13 mouse cellular contexts compared by ENCODE assay signal in the genomic region with DNA sequence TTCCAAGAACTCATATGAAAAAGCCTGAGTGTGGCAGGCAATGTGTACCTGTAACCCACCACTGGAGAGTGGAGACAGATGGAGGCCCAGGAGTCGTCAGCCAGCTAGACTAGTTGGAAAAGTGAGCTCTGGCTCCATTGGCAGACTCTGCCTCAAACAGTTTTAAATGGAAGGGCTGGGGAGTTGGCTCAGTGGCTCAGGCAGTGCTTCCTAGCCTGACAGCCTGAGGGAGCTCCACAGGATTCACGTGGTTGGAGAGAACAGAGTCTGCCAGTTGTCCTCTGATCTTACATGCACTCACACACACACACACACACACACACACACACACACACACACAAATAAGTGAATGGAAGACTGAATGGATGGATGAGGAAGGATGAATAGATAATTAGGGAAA. TPM values are rescaled to one million over a fixed set of nuclear protein-coding genes. Genes with fewer than 3 reads are reported as not detected.
A peak's percentile ranks its signal among the peaks of the same experiment; 100 is the strongest.
DNase-seq lines count a peak whose midpoint lies in the region; ATAC-seq and TF ChIP-seq lines count a peak whose summit lies in the region.
"Had no signal": no experiment of that assay in that cellular context is flagged by ENCODE, and none has a peak within 500 bp of the region (broad histone marks: within the 10 kb centered on the region; RNA-seq: fewer than 3 reads in every experiment).

No protein-coding gene starts in this region.

- 0 out of 2 replicates have a peak overlapping the region, but pooled peaks have one; percentile 21 for H3K9ac ChIP-seq in heart, embryonic 14.5 days (ENCODE audit: low read length)
- H3K9ac ChIP-seq in forebrain, embryonic 16.5 days (replicated peaks; ENCODE audit: low read depth, low read length), result no peak overlapping the region
- H3K9ac ChIP-seq: limb, embryonic 13.5 days had no signal

- no peak for TF ChIP-seq POLR2A in cerebellum, adult 2 months (IDR thresholded peaks at IDR 0.05; ENCODE audit: borderline replicate concordance, insufficient read depth, low read length)

- H3K4me3 ChIP-seq in cerebellum, adult 2 months (replicated peaks; ENCODE audit: insufficient read depth, low read depth, low read length), result no peak overlapping the region
- H3K4me3 ChIP-seq in heart, embryonic 14.5 days (ENCODE audit: control insufficient read depth in 1 of 2, insufficient read depth in 1 of 2, low read depth in 1 of 2, low read length in 2 of 2), result no peak overlapping the region
- no peak overlapping the region for H3K4me3 ChIP-seq in layer of hippocampus, adult 2 months
- no peak overlapping the region for H3K4me3 ChIP-seq in forebrain, embryonic 16.5 days (replicated peaks; ENCODE audit: low read length)
- H3K4me3 ChIP-seq: limb, embryonic 13.5 days had no signal

- no peak for ATAC-seq in heart, embryonic 14.5 days (ENCODE audit: insufficient number of reproducible peaks, insufficient read depth, low FRiP score, low read depth)
- ATAC-seq in forebrain, embryonic 16.5 days, result peak; percentile 67
- ATAC-seq: activated CD4-positive, CD25-positive, alpha-beta regulatory T cell, adult 4 months had no signal

- peaks cover 30% of the 10 kb centered on the region for H3K36me3 ChIP-seq in heart, embryonic 14.5 days (ENCODE audit: control insufficient read depth, insufficient read depth, low read length)
- no peaks in the 10 kb centered on the region for H3K36me3 ChIP-seq in forebrain, embryonic 16.5 days (ENCODE audit: control insufficient read depth, insufficient read depth)
- H3K36me3 ChIP-seq: limb, embryonic 13.5 days had no signal

- WGBS in cerebellum, adult 2 months, result 4% methylated on average over 2 of the region's 2 CpGs
- WGBS in heart, embryonic 14.5 days, result 16% methylated on average over 2 of the region's 2 CpGs
- 2% methylated on average over 2 of the region's 2 CpGs for WGBS in forebrain, embryonic 16.5 days

- peak; percentile 18; the same call in 1 of the 2 replicates for TF ChIP-seq CTCF in cerebellum, adult 2 months (IDR thresholded peaks at IDR 0.05; ENCODE audit: borderline replicate concordance, insufficient read depth, low read depth, low read length)
- peak; percentile 53 for TF ChIP-seq CTCF in layer of hippocampus, adult 2 months (conservative IDR thresholded peaks at IDR 0.05)

- no peaks in the 10 kb centered on the region for H3K9me3 ChIP-seq in heart, embryonic 14.5 days (ENCODE audit: control insufficient read depth, low read length)
- H3K9me3 ChIP-seq in forebrain, embryonic 16.5 days (ENCODE audit: control insufficient read depth, low read length), result no peaks in the 10 kb centered on the region
- H3K9me3 ChIP-seq: limb, embryonic 13.5 days had no signal

- no peak overlapping the region for H3K27ac ChIP-seq in cerebellum, adult 2 months (ENCODE audit: insufficient read depth, low read length)
- H3K27ac ChIP-seq in heart, embryonic 14.5 days (replicated peaks in 1 of 2; ENCODE audit: control insufficient read depth in 1 of 2, insufficient read depth in 1 of 2, low read depth in 2 of 2, low read length in 2 of 2), result peak overlapping the region in 1 of 2 experiments; percentile 55; a peak in 3 of 4 replicates
- H3K27ac ChIP-seq in layer of hippocampus, adult 2 months, result peak overlapping the region; percentile 28; the same call in 1 of the 2 replicates
- H3K27ac ChIP-seq in forebrain, embryonic 16.5 days (ENCODE audit: low read length), result peak overlapping the region; percentile 24; the same call in 1 of the 2 replicates
- H3K27ac ChIP-seq: limb, embryonic 13.5 days; macrophage had no signal

- DNase-seq in cerebellum, adult 2 months, result peak in 1 of 2 experiments; percentile 48
- DNase-seq in cerebellum, adult 11-12 months, result no peak
- DNase-seq in heart, adult 11 months, result no peak
- DNase-seq in layer of hippocampus, adult 2 months (ENCODE audit: low spot score in 2 of 2), result no peak
- no peak for DNase-seq in layer of hippocampus, postnatal 36 days
- DNase-seq in retina, postnatal 1 day, result no peak
- DNase-seq: spleen, adult 18-20 months had no signal

- peaks cover 37% of the 10 kb centered on the region for H3K4me1 ChIP-seq in cerebellum, adult 2 months (ENCODE audit: control insufficient read depth, insufficient read depth, low read length)
- H3K4me1 ChIP-seq in heart, embryonic 14.5 days (ENCODE audit: control insufficient read depth in 2 of 2, insufficient read depth in 2 of 2, low read length in 2 of 2), result peaks cover 46 to 79% of the 10 kb centered on the region in 2 experiments
- H3K4me1 ChIP-seq in forebrain, embryonic 16.5 days (replicated peaks; ENCODE audit: control insufficient read depth, insufficient read depth, low read length), result peaks cover 33% of the 10 kb centered on the region

- peak overlapping the region; percentile 31; the same call in 1 of the 2 replicates for H3K4me2 ChIP-seq in heart, embryonic 14.5 days (ENCODE audit: low read length)
- no peak overlapping the region for H3K4me2 ChIP-seq in forebrain, embryonic 16.5 days (ENCODE audit: low read length)
- H3K4me2 ChIP-seq: limb, embryonic 13.5 days had no signal

- H3K27me3 ChIP-seq in cerebellum, adult 2 months (ENCODE audit: control insufficient read depth, insufficient read depth, low read length), result no peaks in the 10 kb centered on the region
- no peaks in the 10 kb centered on the region for H3K27me3 ChIP-seq in heart, embryonic 14.5 days (ENCODE audit: control insufficient read depth, insufficient read depth, low read length)
- no peaks in the 10 kb centered on the region for H3K27me3 ChIP-seq in forebrain, embryonic 16.5 days (replicated peaks; ENCODE audit: control insufficient read depth, insufficient read depth, low read length)
- H3K27me3 ChIP-seq: limb, embryonic 13.5 days had no signal

RNA-seq across cellular contexts. Expression of gene Gm10277, which starts 18.7 kb away (rescaled TPM):
- polyA plus RNA-seq in cerebellum, adult 2 months (2012; rRNA removed), result not detected in 2 replicates
- polyA plus RNA-seq in heart, embryonic 14.5 days (2014; fragmentation: Nextera tagmentation; extraction: Ambion mirVana), result 0.84 and 1.1 TPM in 2 replicates
- not detected for total RNA-seq in layer of hippocampus, adult 2 months (2021)
- not detected for total RNA-seq in layer of hippocampus, postnatal 36 days (2021)
- polyA plus RNA-seq in forebrain, embryonic 16.5 days (2015; fragmentation: Nextera tagmentation; extraction: Ambion mirVana), result 0.99 and 3.3 TPM in 2 replicates
- total RNA-seq: layer of hippocampus, postnatal 14 days had no signal
- polyA plus RNA-seq: macrophage had no signal

RNA-seq across cellular contexts. Expression of gene Myo18a, which starts 43.2 kb away (rescaled TPM):
- 56.5 and 62.1 TPM in 2 replicates for polyA plus RNA-seq in cerebellum, adult 2 months (2012; rRNA removed)
- polyA plus RNA-seq in heart, embryonic 14.5 days (2014; fragmentation: Nextera tagmentation; extraction: Ambion mirVana), result 114 and 115 TPM in 2 replicates
- total RNA-seq in layer of hippocampus, adult 2 months (2021), result 100 to 1,000 TPM; 137 to 156 TPM
- total RNA-seq in layer of hippocampus, postnatal 36 days (2021), result 100 to 1,000 TPM; 136 to 158 TPM
- polyA plus RNA-seq in forebrain, embryonic 16.5 days (2015; fragmentation: Nextera tagmentation; extraction: Ambion mirVana), result 54.8 and 59.8 TPM in 2 replicates
